Mouse (Mus musculus) lung, adult 2 months (tissue): ENCODE measurements at regions not wholly inside any gene's neighbourhood (a gene's known extent, or its start where the extent isn't known, plus 50 kb on each side); places are given as distances from the start of the nearest gene placed in this dataset.

Experiments
- CTCF ChIP-seq: fragments of 200-500 bp; IDR thresholded peaks from 2 replicates; pipeline ENCODE4 v1.5.1; 2011; ENCODE audit warnings: mild to moderate bottlenecking, low read length, control low read depth; ENCODE audit not compliant: insufficient read depth
- POLR2A ChIP-seq: fragments of 200-500 bp; IDR thresholded peaks from 2 replicates; pipeline ENCODE4 v1.6.1; 2011; ENCODE audit warnings: low read depth, mild to moderate bottlenecking, control low read depth, low read length, borderline replicate concordance; ENCODE audit errors: extremely low read depth

DNA sequence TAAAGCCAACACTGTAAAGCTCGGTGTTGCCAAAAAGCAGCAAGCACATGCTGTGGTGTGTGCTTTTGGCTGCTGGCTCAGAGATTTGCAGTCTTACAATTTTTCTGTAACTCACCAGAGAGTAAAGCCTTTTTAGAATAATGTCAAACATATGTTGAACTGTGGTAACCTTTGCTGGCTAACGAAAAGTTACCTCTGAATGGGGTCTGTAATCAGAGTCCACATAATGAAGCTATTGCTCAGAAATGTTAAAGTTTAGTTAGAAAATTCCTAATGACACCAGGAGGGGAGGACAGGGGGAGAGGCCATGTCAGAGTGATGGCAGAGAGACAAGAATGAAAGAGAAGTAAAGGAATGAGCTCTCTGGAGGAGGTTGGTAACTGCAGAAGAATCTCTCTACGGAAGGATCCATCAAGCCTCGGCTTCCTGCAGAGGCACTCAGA lies 103.1 kb upstream of the Marcks start:
- TF ChIP-seq POLR2A (no peak), CTCF (no peak)
